Mouse (Mus musculus) ES-Bruce4 (cell line): Measurements from ENCODE around the gene Notch1.

ENCODE experiments used
- EP300 ChIP-seq: IDR thresholded peaks from 2 replicates; pipeline ENCODE4 v1.6.1; 2011; ENCODE audit warnings: low read depth, low read length; ENCODE audit not compliant: insufficient read depth
- POLR2A ChIP-seq: IDR thresholded peaks from one replicate; pipeline ENCODE4 v1.8.1; 2011; ENCODE audit warnings: low read length; ENCODE audit not compliant: insufficient read depth

DNA sequence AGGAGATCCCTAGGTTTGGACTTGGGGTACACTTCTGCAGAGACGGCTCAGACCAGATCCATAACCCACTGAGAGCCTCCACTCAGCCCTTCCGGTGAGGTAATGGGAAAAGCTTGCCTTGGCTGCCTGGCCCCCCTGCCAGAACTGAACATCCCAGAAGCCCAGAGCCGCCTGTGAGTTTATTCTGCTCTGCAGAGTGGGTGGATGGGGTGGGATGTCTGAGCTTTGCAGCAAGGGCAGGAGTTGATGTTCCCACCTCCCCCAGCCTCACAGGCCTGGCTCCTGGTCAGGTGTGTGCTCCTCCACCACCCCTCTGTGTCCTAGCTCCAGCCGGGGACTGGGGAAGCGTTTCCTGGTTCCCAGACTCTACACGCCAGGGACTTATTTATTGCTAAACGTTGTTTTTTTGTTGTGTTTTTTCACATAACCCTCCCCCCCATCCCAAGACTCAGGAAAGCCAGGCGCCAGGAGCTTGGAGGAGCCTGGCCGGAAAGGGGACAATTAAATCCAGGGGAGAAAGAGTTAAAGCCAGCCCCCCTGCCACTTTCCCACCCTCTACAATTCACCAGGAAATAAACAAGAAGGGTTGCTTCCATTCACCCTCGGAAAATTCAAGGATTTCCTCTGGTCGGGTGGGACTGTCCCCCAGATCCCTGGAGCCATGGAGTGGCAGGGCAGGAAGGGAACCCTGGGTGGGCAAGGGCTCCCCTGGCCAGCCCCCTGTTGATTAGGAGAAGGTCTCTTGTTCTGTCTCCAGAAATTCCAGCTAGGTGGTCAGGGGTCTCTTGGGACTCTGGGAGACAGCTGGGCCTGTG is 10.2 kb upstream of the Notch1 start:
- TF ChIP-seq EP300 = no peak
- TF ChIP-seq POLR2A = no peak
